Mouse (Mus musculus) forebrain, embryonic 15.5 days (tissue): Measurements from ENCODE around the gene Smim9. TPM values are rescaled to one million over a fixed set of nuclear protein-coding genes. Genes with fewer than 3 reads are reported as not detected.

Experiments used
- ATAC-seq: fragments of 200-750 bp; cut with Nextera tagmentation; replicated peaks from 2 replicates; pipeline ENCODE4 v1.8.0; 2017; ENCODE audit warnings: mild to moderate bottlenecking, moderate TSS enrichment, moderate library complexity
- H3K27ac ChIP-seq: fragments of 300-500 bp; sonication (generic); replicated peaks from 2 replicates; pipeline ENCODE4 v1.5.1; 2015; ENCODE audit warnings: mild to moderate bottlenecking, inconsistent platforms
- H3K27me3 ChIP-seq: fragments of 300-500 bp; sonication (generic); 2 replicates; pipeline ENCODE4 v1.6.1; 2015; ENCODE audit warnings: inconsistent platforms
- H3K36me3 ChIP-seq: fragments of 300-500 bp; sonication (generic); 2 replicates; pipeline ENCODE4 v1.6.1; 2015; ENCODE audit warnings: mild to moderate bottlenecking, inconsistent platforms
- H3K4me1 ChIP-seq: fragments of 300-500 bp; sonication (generic); 2 replicates; pipeline ENCODE4 v1.6.1; 2015; ENCODE audit warnings: inconsistent platforms
- H3K4me2 ChIP-seq: fragments of 300-500 bp; sonication (generic); replicated peaks from 2 replicates; pipeline ENCODE4 v1.6.1; 2015; ENCODE audit warnings: mild to moderate bottlenecking, inconsistent platforms
- H3K4me3 ChIP-seq: fragments of 300-500 bp; sonication (generic); 2 replicates; pipeline ENCODE4 v1.5.1; 2015; ENCODE audit warnings: mild to moderate bottlenecking, inconsistent platforms
- H3K9ac ChIP-seq: fragments of 300-500 bp; sonication (generic); replicated peaks from 2 replicates; pipeline ENCODE4 v1.6.1; 2015; ENCODE audit warnings: mild to moderate bottlenecking, inconsistent platforms
- H3K9me3 ChIP-seq: fragments of 300-500 bp; sonication (generic); 2 replicates; pipeline ENCODE4 v1.6.1; 2016; ENCODE audit warnings: inconsistent platforms
- WGBS: fragments of 180-500 bp; shearing (Covaris S2); methylation state at CpG from one replicate; pipeline ENCODE4 v1.1.7; 2015; ENCODE audit warnings: mixed read lengths; 5-methylcytosine and 5-hydroxymethylcytosine counted together
- polyA plus RNA-seq: library from polyadenylated mRNA; unstranded; fragments of >200 nt; fragmentation: Nextera tagmentation; extraction: Ambion mirVana; gene quantifications from 2 replicates; pipeline ENCODE4 v1.2.1, GENCODE M21; 2015

The Smim9 gene
- polyA plus RNA-seq, 1 experiment from 2014 or later: not detected

GRCm38 (mm10) chrX:75126893-75127292 lies 36.7 kb downstream of the Smim9 start:
- ATAC-seq: no peak
- H3K9ac ChIP-seq: no peak overlapping the region
- no peaks in the 10 kb centered on the region for H3K9me3 ChIP-seq
- H3K36me3 ChIP-seq: no peaks in the 10 kb centered on the region
- H3K27me3 ChIP-seq: no peaks in the 10 kb centered on the region
- no peaks in the 10 kb centered on the region for H3K4me1 ChIP-seq
- no peak overlapping the region for H3K4me3 ChIP-seq
- no peak overlapping the region for H3K27ac ChIP-seq
- H3K4me2 ChIP-seq: no peak overlapping the region

- H3K27me3 ChIP-seq: no peaks in the 10 kb centered on the region
- no peaks in the 10 kb centered on the region for H3K4me1 ChIP-seq
- no peak overlapping the region for H3K4me3 ChIP-seq
- no peaks in the 10 kb centered on the region for H3K9me3 ChIP-seq
- H3K9ac ChIP-seq: no peak overlapping the region
- H3K27ac ChIP-seq: no peak overlapping the region
- 89% methylated on average over 3 of the region's 3 CpGs for WGBS
- no peak for ATAC-seq
- no peak overlapping the region for H3K4me2 ChIP-seq
- no peaks in the 10 kb centered on the region for H3K36me3 ChIP-seq
These were observed 38.0 kb downstream of the Smim9 start for GRCm38 (mm10) chrX:75125606-75126005.

DNA sequence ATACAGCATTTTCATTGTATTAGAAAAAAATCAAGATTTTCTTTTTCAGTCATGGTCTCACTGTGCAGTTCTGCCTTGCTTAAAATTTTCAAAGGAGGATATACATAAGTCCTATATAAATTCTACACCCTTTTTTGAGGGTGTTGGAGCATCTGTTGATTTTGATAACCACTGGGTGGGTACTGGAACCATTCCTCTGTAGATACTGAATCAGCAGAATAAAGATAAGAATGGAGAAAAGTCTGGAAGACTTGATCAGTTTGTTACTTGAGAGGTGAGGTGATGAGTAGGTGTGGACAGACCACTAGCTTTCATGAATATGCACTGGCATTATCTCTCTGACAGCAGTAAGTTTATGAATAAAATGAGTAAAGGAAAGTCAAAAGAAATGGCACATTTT lies 48.0 kb downstream of the Smim9 start:
- no peaks in the 10 kb centered on the region for H3K9me3 ChIP-seq
- no peak overlapping the region for H3K27ac ChIP-seq
- H3K9ac ChIP-seq: no peak overlapping the region
- H3K4me1 ChIP-seq: no peaks in the 10 kb centered on the region
- ATAC-seq: no peak
- H3K36me3 ChIP-seq: no peaks in the 10 kb centered on the region
- no peaks in the 10 kb centered on the region for H3K27me3 ChIP-seq
- no peak overlapping the region for H3K4me2 ChIP-seq
- H3K4me3 ChIP-seq: no peak overlapping the region

DNA sequence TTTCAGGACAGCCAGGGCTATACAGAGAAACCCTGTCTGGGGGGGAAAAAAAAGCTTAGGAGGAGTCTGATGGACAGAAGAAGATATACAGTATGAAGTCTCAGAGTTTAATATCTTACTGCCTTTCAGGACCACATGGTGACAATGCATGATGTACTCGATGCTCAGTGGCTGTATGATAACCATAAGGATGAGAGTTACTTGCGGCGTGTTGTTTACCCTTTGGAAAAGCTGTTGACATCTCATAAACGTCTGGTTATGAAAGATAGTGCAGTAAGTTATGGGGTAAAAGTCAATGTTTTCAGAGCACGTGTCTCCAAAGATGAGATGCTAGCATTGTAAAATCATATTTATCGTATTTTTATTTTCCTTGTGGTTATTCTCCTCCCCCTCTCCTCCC lies 61.3 kb downstream of the Smim9 start:
- WGBS: 90% methylated on average over 6 of the region's 6 CpGs
- Histone ChIP-seq H3K4me3 (no peak overlapping the region), H3K4me1 (peaks cover 5% of the 10 kb centered on the region; the same call in 1 of the 2 replicates), H3K9ac (no peak overlapping the region), H3K27me3 (no peaks in the 10 kb centered on the region), H3K36me3 (peaks cover 22% of the 10 kb centered on the region; the same call in 1 of the 2 replicates), H3K27ac (no peak overlapping the region), H3K9me3 (no peaks in the 10 kb centered on the region), H3K4me2 (no peak overlapping the region)
- no peak for ATAC-seq

DNA sequence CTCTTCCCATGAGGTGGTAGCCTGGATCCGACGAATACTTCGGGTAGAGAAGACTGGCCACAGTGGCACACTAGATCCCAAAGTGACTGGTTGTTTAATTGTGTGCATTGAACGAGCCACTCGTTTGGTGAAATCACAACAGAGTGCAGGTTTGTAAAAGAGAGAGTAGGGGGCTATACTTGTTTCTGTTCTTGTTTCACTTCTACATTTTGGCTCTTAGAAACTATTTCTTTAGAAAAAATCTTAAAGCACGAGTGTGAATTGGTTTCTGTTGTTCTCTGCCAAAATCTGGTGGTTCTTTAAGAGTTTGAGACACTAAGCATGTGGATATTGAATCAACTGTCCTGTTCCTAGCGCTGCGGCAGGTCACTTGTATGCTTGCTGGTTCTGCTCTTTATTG lies 64.8 kb downstream of the Smim9 start:
- Histone ChIP-seq H3K27me3 (no peaks in the 10 kb centered on the region), H3K4me2 (no peak overlapping the region), H3K9me3 (no peaks in the 10 kb centered on the region), H3K36me3 (0 out of 2 replicates have a peak, but pooled peaks cover 8% of the 10 kb centered on the region), H3K9ac (no peak overlapping the region), H3K4me1 (peaks cover 10% of the 10 kb centered on the region), H3K4me3 (no peak overlapping the region), H3K27ac (no peak overlapping the region)
- no peak for ATAC-seq
- WGBS: 83% methylated on average over 8 of the region's 8 CpGs

DNA sequence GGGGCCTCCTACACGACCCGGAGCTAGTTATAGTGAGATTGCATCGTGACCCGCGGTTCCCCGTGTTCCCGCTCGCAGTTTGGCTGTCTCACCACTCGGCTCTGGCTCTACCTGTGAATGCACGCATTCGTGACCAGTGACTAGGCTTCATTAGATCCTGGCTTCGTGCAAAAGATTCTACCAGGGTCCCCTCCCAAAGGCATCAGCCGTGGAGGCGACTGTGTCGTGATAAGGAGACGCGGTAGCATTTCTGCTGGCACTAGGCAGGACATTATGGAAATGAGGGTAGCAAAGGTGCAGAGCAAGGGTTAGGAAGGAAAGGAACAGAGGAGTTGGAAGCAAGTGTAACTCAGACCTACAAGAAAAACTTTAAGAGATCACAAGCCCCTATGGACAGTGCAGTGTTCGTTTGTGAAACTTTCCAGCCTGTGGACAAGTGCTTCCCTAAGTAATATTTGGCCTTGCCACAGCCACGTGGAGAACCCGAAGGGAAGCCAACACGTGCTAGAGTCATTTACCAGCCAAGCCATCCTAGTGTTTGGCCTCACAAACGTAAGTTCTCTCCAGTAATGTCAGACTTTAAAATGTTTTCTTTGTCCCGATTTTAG lies 67.3 kb downstream of the Smim9 start:
- WGBS: 19% methylated on average over 23 of the region's 23 CpGs
- Histone ChIP-seq H3K4me3 (peak overlapping the region; percentile 58), H3K4me1 (peaks cover 10% of the 10 kb centered on the region), H3K27me3 (no peaks in the 10 kb centered on the region), H3K9me3 (no peaks in the 10 kb centered on the region), H3K27ac (peak overlapping the region; percentile 71), H3K36me3 (0 out of 2 replicates have a peak, but pooled peaks cover 2% of the 10 kb centered on the region), H3K9ac (peak overlapping the region; percentile 57), H3K4me2 (peak overlapping the region; percentile 57)
- peak; percentile 16; the same call in 1 of the 2 replicates for ATAC-seq

Other genes starting within 250 kb of the Smim9 start
- gene Gab3, start 78.3 kb downstream of the Smim9 start, polyA plus RNA-seq: 0.96 and 1.0 TPM in 2 replicates
- gene Dkc1, start 67.9 kb downstream of the Smim9 start, polyA plus RNA-seq: 71.7 and 72.7 TPM in 2 replicates
- gene Mpp1, start 32.8 kb downstream of the Smim9 start, polyA plus RNA-seq: 17.2 and 19.6 TPM in 2 replicates
- 28.3 and 31.9 TPM in 2 replicates for gene Fundc2, start 218.6 kb upstream of the Smim9 start, polyA plus RNA-seq
- 1.00 and 1.2 TPM in 2 replicates for gene F8, start 218.8 kb upstream of the Smim9 start, polyA plus RNA-seq